Mouse (Mus musculus): ENCODE results near the gene Hoxa4. TPM values are rescaled to one million over a fixed set of nuclear protein-coding genes. Genes with fewer than 3 reads are reported as not detected.

Gene Hoxa4
- total RNA-seq, 4 experiments from 2014 or later = 1.9 to 3.3 (median 2.7) TPM

GRCm38 (mm10) chr6:52203121-52203370, 11.5 kb upstream of the Hoxa4 start:
- DNase-seq = no peak

DNA sequence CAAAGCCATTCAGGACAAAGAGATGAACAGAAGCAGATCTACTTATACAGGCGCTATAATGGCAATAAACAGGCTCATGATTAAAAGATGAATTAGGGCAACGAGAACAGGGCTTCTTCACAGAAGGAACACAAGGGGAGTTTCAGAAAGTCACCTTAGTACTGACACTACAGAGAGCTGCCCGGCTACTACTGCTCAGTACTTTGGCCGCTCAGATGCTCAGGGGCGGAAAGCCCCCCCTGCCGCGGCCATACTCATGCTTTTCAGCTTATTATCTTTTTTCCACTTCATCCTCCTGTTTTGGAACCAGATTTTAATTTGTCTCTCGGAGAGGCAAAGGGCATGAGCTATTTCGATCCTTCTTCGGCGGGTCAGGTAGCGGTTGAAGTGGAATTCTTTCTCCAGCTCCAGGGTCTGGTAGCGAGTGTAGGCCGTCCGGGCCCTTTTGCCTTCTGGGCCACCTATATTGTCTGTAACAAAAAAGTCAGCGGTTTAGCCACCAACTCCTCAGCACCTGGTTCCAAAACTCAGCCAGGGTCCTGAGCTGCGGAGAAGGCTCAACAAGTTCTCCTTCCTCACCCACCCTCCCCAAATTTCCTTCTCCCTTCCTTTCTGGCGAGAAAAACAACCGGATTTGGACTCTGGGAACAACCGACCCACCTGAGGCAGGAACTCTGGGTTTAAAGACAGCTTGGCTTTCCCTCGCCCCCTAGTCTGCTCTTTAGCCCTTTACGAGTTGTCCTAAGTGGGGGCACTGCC, 11.0 kb upstream of the Hoxa4 start:
- DNase-seq = no peak

DNA sequence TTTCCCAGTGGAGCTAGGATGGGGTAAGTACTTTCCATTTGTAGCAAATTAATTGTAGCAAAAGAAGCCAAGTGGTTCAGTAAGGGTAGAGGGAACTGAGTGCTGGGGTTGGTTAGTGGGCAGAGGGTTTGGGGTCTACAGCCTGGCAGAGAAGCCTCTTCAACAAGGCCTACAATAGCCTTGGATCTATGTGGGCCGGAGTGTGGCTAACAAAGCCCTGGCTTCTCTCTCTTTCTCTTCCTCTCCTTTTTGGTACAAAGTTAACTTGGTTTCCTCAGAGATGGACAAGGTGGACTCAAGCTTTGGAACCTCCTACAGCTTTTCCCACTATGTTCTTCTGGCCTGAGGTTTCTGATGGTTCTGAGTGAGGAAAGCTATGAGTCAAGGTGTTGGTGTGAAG, 9.7 kb upstream of the Hoxa4 start:
- no peak for DNase-seq

DNA sequence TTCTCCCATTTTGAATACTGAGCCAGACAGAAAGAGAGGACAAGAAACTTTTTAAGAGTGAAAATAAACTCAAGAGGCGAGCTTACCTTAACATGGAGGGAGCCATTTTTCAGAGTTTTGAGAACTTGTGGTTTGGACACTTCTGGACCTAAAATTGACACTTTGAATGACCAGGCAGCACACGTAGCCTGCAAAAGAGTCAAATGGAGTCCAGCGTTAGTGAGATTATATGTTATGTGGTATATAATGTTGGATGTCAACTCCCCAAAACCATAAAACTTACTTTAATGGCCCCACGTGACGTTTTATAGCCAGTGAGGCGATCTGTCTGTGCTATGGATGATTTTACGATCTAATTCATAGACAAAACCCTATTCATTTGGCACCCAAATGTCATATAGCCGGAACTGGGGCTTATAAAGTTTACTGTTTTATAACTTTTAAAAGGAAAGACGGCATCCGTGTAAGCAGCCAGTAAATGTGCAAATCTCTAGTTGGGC, 9.2 kb upstream of the Hoxa4 start:
- no peak for DNase-seq

DNA sequence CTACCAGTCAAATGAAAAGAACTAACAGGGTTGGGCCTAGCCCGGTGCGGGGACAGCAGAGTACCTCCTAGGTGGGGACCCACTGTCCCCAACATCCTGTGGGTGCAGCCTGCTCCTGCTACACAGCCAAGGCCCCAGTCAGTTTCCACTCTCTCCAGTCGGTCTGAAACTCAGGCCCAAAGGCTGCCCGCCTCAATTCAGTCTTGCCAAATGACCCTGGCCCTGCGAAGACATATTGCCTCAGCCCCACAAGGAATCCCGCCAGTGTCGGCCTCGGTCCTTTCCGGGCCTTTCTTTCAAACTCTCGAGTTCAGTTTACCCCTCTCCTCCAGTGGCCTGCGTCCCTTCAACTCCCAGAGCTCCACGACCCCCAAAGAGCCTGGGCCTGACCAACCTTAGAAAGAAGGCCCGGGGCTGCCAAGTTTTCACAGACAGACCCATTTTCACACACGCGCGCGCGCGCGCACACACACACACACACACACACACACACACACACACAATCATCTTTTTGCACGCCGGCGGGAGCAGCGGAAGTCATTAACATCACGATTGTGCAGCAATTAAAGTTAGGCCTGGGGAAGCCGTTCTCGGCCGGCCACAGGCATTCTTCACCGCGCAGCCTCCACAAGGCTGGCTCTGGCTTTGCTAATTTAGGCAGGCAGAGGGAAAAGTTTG, 8.7 kb upstream of the Hoxa4 start:
- no peak for DNase-seq

GRCm38 (mm10) chr6:52197271-52197670, 5.7 kb upstream of the Hoxa4 start:
- no peak for DNase-seq

GRCm38 (mm10) chr6:52196811-52197210, 5.3 kb upstream of the Hoxa4 start:
- no peak for DNase-seq

DNA sequence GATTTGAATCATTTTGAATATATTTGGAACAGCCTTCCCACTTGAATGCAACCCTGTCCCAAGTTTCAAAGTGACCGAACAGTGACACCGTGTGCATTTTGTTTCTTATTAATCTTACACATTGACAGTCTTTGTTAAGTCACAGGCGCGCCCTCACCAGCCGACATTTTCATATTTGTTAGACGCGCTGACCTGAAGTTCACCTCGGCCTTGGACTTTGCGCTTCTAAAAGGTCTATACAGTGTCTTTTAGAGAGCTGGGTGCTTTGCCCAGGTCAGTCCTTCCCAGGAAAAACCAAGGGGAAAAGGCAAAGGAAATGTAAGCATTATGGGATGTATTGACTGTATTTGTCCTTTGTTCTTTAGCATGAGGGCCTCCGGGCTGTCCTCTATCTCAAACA, 3.1 kb upstream of the Hoxa4 start:
- DNase-seq = no peak

- DNase-seq = peak; percentile 83
Observed at GRCm38 (mm10) chr6:52191860-52192550, 452 bp upstream of the Hoxa4 start.

DNA sequence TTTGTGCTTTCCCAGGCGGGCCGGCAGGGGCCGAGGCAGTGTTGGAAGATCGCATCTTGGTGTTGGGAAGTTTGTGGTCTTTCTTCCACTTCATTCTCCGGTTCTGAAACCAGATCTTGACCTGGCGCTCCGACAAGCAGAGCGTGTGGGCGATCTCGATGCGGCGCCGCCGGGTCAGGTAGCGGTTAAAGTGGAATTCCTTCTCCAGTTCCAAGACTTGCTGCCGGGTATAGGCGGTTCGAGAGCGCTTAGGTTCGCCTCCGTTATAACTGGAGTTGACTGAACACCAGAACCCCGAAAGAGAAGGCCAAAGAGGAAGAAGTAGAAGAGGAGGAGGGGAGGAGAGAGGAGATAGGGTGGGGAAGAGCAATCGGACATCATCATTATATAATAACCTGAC, 1.1 kb downstream of the Hoxa4 start:
- no peak for DNase-seq

GRCm38 (mm10) chr6:52189909-52190308, 1.6 kb downstream of the Hoxa4 start:
- DNase-seq = no peak

DNA sequence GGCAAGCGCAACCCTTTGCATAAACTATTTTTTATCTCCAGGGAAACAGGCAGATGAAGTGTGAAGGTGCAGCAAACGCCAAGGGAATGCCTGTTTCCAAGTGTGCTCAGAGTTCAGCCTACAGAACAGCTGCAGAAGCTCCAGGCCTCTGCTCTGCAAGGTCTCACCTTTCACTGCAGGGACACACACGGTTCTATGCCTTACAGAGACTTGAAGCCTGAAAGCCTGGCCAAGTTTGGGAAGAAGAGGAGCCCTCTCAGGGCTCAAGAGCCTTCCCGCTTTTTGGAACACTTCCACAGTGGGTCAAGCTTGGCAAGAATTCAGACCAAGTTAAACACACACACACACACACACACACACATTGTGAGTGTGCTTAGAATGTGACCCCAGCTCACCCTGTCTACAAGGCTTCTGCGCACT, 2.4 kb downstream of the Hoxa4 start:
- DNase-seq = no peak

DNA sequence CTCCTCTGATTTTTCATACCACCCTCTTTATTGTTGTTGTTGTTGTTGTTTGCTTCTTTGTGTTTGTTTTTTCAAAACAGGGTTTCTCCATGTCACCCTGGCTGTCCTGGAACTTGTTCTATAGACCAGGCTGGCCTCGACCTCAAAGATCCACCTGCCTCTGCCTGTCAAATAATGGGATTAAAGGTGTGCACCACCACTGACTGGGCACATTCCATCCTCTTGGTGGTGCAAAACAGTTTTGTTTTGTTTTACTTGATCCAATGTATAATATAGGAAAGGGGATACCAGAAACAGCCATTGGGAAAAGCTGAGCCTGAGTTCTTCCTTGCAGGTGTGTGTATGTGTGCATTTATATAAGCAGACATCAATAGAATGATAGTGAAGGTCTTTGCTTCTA, 5.1 kb downstream of the Hoxa4 start:
- no peak for DNase-seq

DNA sequence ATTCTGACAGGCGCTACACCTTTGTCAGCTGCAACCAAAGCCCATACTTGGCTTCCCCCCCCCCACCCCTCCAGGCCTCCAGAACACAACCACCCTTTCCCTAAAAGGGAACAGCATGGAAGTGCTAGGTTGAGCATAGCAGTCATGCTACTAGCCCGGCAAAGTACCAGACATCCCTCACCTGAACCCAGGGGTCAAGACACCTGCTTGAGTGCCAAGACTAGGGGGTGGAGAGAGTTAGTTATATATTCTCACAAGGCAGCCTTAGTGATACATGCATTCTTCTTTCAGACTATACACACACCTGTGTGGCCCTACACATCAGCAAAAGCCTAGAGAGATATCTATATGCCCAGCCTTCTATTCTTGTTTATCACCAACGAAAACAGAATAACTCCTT, 5.7 kb downstream of the Hoxa4 start:
- DNase-seq = no peak

DNA sequence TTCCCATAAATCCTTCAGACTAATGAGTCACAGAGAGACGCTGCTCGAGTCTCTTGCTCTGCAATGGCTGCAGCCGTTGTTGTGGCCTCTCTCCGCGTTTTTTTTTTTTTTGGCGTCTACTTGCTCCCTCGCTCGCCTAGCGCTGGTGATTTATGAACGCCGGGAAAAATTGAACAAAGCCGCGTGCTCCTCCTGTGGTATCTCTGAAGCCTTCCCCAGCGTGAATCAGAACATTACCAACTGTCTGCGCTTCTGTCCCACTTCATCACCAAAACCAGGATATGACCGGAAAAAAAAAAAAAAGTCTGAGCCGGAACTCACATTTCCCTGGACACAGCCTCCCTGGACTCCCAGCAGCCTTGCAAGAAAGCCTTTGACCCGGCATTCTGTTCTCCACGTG, 6.3 kb downstream of the Hoxa4 start:
- DNase-seq = no peak

- no peak for DNase-seq
Observed at GRCm38 (mm10) chr6:52184668-52185067, 6.9 kb downstream of the Hoxa4 start.

DNA sequence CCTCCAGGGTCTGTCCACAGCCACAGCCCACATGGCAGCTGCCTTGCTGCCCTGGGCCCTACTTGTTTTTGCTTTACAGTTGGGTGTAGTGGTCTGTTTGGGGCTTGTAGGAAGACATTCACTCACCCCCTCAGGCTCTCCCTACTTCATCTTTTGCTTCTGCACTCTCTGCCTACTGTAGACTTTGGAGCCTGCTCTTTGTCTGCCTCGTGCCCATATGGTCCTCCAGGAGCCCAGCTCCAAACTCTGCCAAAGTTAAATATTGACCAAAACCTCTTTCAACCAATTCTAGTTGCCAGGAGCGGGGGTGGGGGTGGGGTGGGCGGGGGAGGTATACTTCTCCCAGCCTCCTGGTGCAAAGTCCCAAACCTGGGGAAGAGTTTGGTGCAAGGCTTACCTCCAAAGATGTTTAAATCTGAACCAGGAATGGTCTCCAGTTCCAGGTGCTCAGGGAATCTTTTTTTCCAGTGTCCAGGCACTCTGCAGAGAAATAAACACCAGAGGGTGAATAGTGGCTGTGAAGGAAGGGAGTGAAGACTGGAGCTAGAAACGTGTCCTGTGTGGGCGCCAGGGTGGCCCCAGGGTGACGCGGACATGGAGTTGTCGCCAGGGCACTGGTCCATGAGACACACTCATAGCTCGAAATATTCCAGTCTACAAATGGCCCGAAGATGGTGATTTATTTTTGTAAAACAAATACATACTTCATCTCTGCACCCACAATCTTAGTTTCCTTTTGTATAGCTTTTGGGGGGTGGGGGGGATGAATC, 8.1 kb downstream of the Hoxa4 start:
- DNase-seq = no peak

DNA sequence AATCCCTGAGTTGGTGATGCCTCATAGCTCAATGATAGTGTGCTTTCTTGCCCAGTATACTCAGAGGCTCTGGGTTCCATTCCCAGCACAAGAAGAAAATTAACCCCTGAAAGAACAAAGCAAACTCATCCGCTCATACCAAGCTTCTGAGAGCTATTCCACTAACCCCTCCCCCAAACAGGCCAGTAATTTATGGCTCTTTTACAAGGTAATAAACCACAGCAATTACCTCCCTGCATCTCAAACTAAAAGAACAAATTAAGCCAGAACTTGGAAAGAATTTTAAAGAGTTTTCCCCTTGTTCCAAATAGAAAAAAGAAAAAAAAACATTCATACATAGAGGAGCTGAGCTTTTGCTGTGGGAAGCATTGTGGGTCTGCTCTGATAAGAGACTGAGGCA, 8.8 kb downstream of the Hoxa4 start:
- no peak for DNase-seq

- DNase-seq = no peak
Observed at GRCm38 (mm10) chr6:52182030-52182429, 9.5 kb downstream of the Hoxa4 start.

- DNase-seq = no peak
Observed at GRCm38 (mm10) chr6:52180726-52181125, 10.8 kb downstream of the Hoxa4 start.

- DNase-seq = no peak
Observed at GRCm38 (mm10) chr6:52180213-52180710, 11.3 kb downstream of the Hoxa4 start.

DNA sequence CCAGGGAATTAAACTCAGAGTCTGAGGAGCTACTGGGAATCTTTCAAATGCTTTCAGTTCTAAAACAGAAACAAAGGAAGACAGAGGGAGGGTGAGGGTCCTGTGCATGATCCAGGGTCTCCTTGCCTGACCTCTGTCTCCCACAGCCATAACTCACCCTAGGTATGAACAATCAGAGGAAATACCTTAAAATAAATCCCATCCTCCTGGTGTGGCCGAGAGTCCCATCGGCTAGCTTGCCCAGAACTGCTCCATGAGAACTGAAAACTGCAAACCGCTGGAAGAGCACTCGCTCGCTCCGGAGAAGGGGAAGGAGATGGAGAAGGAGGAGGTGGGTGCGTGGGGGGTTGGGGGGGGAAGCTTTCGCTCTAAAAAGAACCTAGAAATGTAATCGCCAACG, 11.9 kb downstream of the Hoxa4 start:
- no peak for DNase-seq
